Mouse (Mus musculus) liver, embryonic 15.5 days (tissue): Measurements from ENCODE around the gene Mst1r. TPM values are rescaled to one million over a fixed set of nuclear protein-coding genes. Genes with fewer than 3 reads are reported as not detected.

Experiments
- ATAC-seq: fragments of 200-750 bp; cut with Nextera tagmentation; 2 replicates; pipeline ENCODE4 v1.8.0; 2017; ENCODE audit warnings: moderate number of reproducible peaks, mild to moderate bottlenecking, moderate library complexity; ENCODE audit not compliant: insufficient read depth
- H3K27ac ChIP-seq: fragments of 300-500 bp; sonication (generic); replicated peaks from 2 replicates; pipeline ENCODE4 v1.5.1; 2015; ENCODE audit warnings: mild to moderate bottlenecking, inconsistent platforms
- H3K27me3 ChIP-seq: fragments of 300-500 bp; sonication (generic); 2 replicates; pipeline ENCODE4 v1.6.1; 2015; ENCODE audit warnings: mild to moderate bottlenecking, inconsistent platforms
- H3K36me3 ChIP-seq: fragments of 300-500 bp; sonication (generic); replicated peaks from 2 replicates; pipeline ENCODE4 v1.6.1; 2015; ENCODE audit warnings: moderate library complexity, mild to moderate bottlenecking, inconsistent platforms
- H3K4me1 ChIP-seq: fragments of 300-500 bp; sonication (generic); replicated peaks from 2 replicates; pipeline ENCODE4 v1.6.1; 2015; ENCODE audit warnings: inconsistent platforms
- H3K4me2 ChIP-seq: fragments of 300-500 bp; sonication (generic); 2 replicates; pipeline ENCODE4 v1.6.1; 2015; ENCODE audit warnings: moderate library complexity, mild to moderate bottlenecking, inconsistent platforms
- H3K4me3 ChIP-seq: fragments of 300-500 bp; sonication (generic); replicated peaks from 2 replicates; pipeline ENCODE4 v1.5.1; 2015; ENCODE audit warnings: mild to moderate bottlenecking, inconsistent platforms
- H3K9ac ChIP-seq: fragments of 300-500 bp; sonication (generic); 2 replicates; pipeline ENCODE4 v1.6.1; 2015; ENCODE audit warnings: moderate library complexity, mild to moderate bottlenecking, inconsistent platforms
- H3K9me3 ChIP-seq: fragments of 300-500 bp; sonication (generic); replicated peaks from 2 replicates; pipeline ENCODE4 v1.6.1; 2016; ENCODE audit warnings: inconsistent platforms
- WGBS: fragments of 180-500 bp; shearing (Covaris S2); methylation state at CpG from one replicate; pipeline ENCODE4 v1.1.7; 2015; ENCODE audit warnings: mixed read lengths; ENCODE audit not compliant: insufficient replicate concordance; 5-methylcytosine and 5-hydroxymethylcytosine counted together
- polyA plus RNA-seq: library from polyadenylated mRNA; unstranded; fragments of >200 nt; fragmentation: Nextera tagmentation; extraction: Ambion mirVana; gene quantifications from 2 replicates; pipeline ENCODE4 v1.2.1, GENCODE M21; 2015

Mst1r gene
- polyA plus RNA-seq, 1 experiment from 2014 or later, result 0.85 TPM

GRCm38 (mm10) chr9:107914764-107915420 lies 8.2 kb downstream of the Mst1r start:
- Histone ChIP-seq H3K4me1 (no peaks in the 10 kb centered on the region), H3K27me3 (peaks cover 35% of the 10 kb centered on the region; the same call in 1 of the 2 replicates), H3K9me3 (no peaks in the 10 kb centered on the region), H3K36me3 (no peaks in the 10 kb centered on the region), H3K4me2 (no peak overlapping the region), H3K9ac (no peak overlapping the region), H3K4me3 (no peak overlapping the region), H3K27ac (no peak overlapping the region)
- no peak for ATAC-seq
- WGBS, result 69% methylated on average over 16 of the region's 16 CpGs

- Histone ChIP-seq H3K27ac (no peak overlapping the region), H3K4me3 (no peak overlapping the region), H3K9ac (no peak overlapping the region), H3K9me3 (no peaks in the 10 kb centered on the region), H3K4me1 (no peaks in the 10 kb centered on the region), H3K36me3 (no peaks in the 10 kb centered on the region), H3K4me2 (no peak overlapping the region), H3K27me3 (peaks cover 31% of the 10 kb centered on the region; the same call in 1 of the 2 replicates)
- ATAC-seq, result no peak
- WGBS, result 50% methylated on average over 13 of the region's 13 CpGs
Measured at GRCm38 (mm10) chr9:107917895-107918608, 11.4 kb downstream of the Mst1r start.

GRCm38 (mm10) chr9:107918884-107919283 lies 12.2 kb downstream of the Mst1r start:
- WGBS, result 56% methylated on average over 6 of the region's 6 CpGs
- no peak for ATAC-seq
- H3K9ac ChIP-seq, result no peak overlapping the region
- peaks cover 33% of the 10 kb centered on the region for H3K27me3 ChIP-seq
- no peaks in the 10 kb centered on the region; the same call in 1 of the 2 replicates for H3K4me1 ChIP-seq
- no peaks in the 10 kb centered on the region for H3K36me3 ChIP-seq
- no peak overlapping the region for H3K4me2 ChIP-seq
- H3K27ac ChIP-seq, result no peak overlapping the region
- H3K4me3 ChIP-seq, result no peak overlapping the region
- no peaks in the 10 kb centered on the region for H3K9me3 ChIP-seq

- no peaks in the 10 kb centered on the region for H3K36me3 ChIP-seq
- peaks cover 32% of the 10 kb centered on the region for H3K27me3 ChIP-seq
- no peaks in the 10 kb centered on the region for H3K9me3 ChIP-seq
- 54% methylated on average over 5 of the region's 5 CpGs for WGBS
- no peak overlapping the region for H3K27ac ChIP-seq
- no peaks in the 10 kb centered on the region; the same call in none of the 2 replicates for H3K4me1 ChIP-seq
- no peak for ATAC-seq
- H3K4me3 ChIP-seq, result no peak overlapping the region
- no peak overlapping the region for H3K4me2 ChIP-seq
- no peak overlapping the region for H3K9ac ChIP-seq
Measured at GRCm38 (mm10) chr9:107919441-107919840, 12.8 kb downstream of the Mst1r start.

- Histone ChIP-seq H3K36me3 (no peaks in the 10 kb centered on the region), H3K27ac (no peak overlapping the region), H3K4me1 (no peaks in the 10 kb centered on the region; the same call in none of the 2 replicates), H3K4me3 (no peak overlapping the region), H3K9ac (no peak overlapping the region), H3K4me2 (no peak overlapping the region), H3K9me3 (no peaks in the 10 kb centered on the region), H3K27me3 (peaks cover 17% of the 10 kb centered on the region)
- 24% methylated on average over 7 of the region's 7 CpGs for WGBS
- ATAC-seq, result no peak
Measured at GRCm38 (mm10) chr9:107923021-107923420, 16.3 kb downstream of the Mst1r start.

- Histone ChIP-seq H3K9ac (no peak overlapping the region), H3K4me3 (no peak overlapping the region), H3K4me2 (no peak overlapping the region), H3K9me3 (no peaks in the 10 kb centered on the region), H3K4me1 (no peaks in the 10 kb centered on the region; the same call in none of the 2 replicates), H3K27ac (no peak overlapping the region), H3K27me3 (peaks cover 17% of the 10 kb centered on the region), H3K36me3 (no peaks in the 10 kb centered on the region)
- WGBS, result 17% methylated on average over 6 of the region's 6 CpGs
- no peak for ATAC-seq
Measured at GRCm38 (mm10) chr9:107923956-107924355, 17.3 kb downstream of the Mst1r start.

GRCm38 (mm10) chr9:107925251-107925650 lies 18.6 kb downstream of the Mst1r start:
- Histone ChIP-seq H3K9me3 (no peaks in the 10 kb centered on the region), H3K27me3 (peaks cover 26% of the 10 kb centered on the region), H3K4me1 (no peaks in the 10 kb centered on the region; the same call in none of the 2 replicates), H3K27ac (no peak overlapping the region), H3K4me3 (no peak overlapping the region), H3K4me2 (no peak overlapping the region), H3K36me3 (no peaks in the 10 kb centered on the region), H3K9ac (no peak overlapping the region)
- 34% methylated on average over 3 of the region's 3 CpGs for WGBS
- ATAC-seq, result no peak

GRCm38 (mm10) chr9:107926920-107927420 lies 20.3 kb downstream of the Mst1r start:
- no peak overlapping the region for H3K4me2 ChIP-seq
- WGBS, result 42% methylated on average over 9 of the region's 9 CpGs
- H3K4me1 ChIP-seq, result no peaks in the 10 kb centered on the region; the same call in none of the 2 replicates
- peaks cover 33% of the 10 kb centered on the region for H3K27me3 ChIP-seq
- H3K9ac ChIP-seq, result no peak overlapping the region
- H3K9me3 ChIP-seq, result no peaks in the 10 kb centered on the region
- H3K27ac ChIP-seq, result no peak overlapping the region
- no peak overlapping the region for H3K4me3 ChIP-seq
- no peaks in the 10 kb centered on the region for H3K36me3 ChIP-seq
- ATAC-seq, result no peak

- Histone ChIP-seq H3K27ac (no peak overlapping the region), H3K27me3 (peaks cover 38% of the 10 kb centered on the region), H3K36me3 (no peaks in the 10 kb centered on the region), H3K9ac (no peak overlapping the region), H3K4me1 (no peaks in the 10 kb centered on the region; the same call in none of the 2 replicates), H3K4me3 (no peak overlapping the region), H3K4me2 (no peak overlapping the region), H3K9me3 (no peaks in the 10 kb centered on the region)
- ATAC-seq, result no peak
- 81% methylated on average over 5 of the region's 5 CpGs for WGBS
Measured at GRCm38 (mm10) chr9:107927749-107928148, 21.1 kb downstream of the Mst1r start.

- Histone ChIP-seq H3K27me3 (peaks cover 42% of the 10 kb centered on the region), H3K4me1 (no peaks in the 10 kb centered on the region; the same call in none of the 2 replicates), H3K27ac (no peak within 1 kb of the TSS), H3K9ac (no peak within 1 kb of the TSS), H3K4me3 (no peak within 1 kb of the TSS), H3K9me3 (no peaks in the 10 kb centered on the region), H3K4me2 (no peak within 1 kb of the TSS), H3K36me3 (no peaks in the 10 kb centered on the region)
- 67% methylated on average over 3 of the region's 3 CpGs for WGBS
- no peak for ATAC-seq
Measured at GRCm38 (mm10) chr9:107928169-107928568, 21.5 kb downstream of the Mst1r start, which contains the start of gene Actl11. Gene Actl11, plus strand, starts transcription at chr9:107928469.

- no peaks in the 10 kb centered on the region for H3K9me3 ChIP-seq
- peaks cover 9% of the 10 kb centered on the region for H3K4me1 ChIP-seq
- H3K4me2 ChIP-seq, result no peak overlapping the region
- no peak overlapping the region for H3K27ac ChIP-seq
- peaks cover 66% of the 10 kb centered on the region for H3K27me3 ChIP-seq
- H3K36me3 ChIP-seq, result no peaks in the 10 kb centered on the region
- ATAC-seq, result no peak
- H3K9ac ChIP-seq, result no peak overlapping the region
- 69% methylated on average over 4 of the region's 4 CpGs for WGBS
- H3K4me3 ChIP-seq, result no peak overlapping the region
Measured at GRCm38 (mm10) chr9:107932221-107932620, 25.5 kb downstream of the Mst1r start.
